Mouse (Mus musculus) forebrain, embryonic 15.5 days (tissue): ENCODE measurements around the gene Hykk. TPM values are rescaled to one million over a fixed set of nuclear protein-coding genes. Genes with fewer than 3 reads are reported as not detected.
"Not testable (repeated sequence)": the region's sequence is repeated elsewhere in the genome, so short reads cannot be mapped to it uniquely, and the experiment has no call there.

Source experiments
- ATAC-seq: fragments of 200-750 bp; cut with Nextera tagmentation; replicated peaks from 2 replicates; pipeline ENCODE4 v1.8.0; 2017; ENCODE audit warnings: mild to moderate bottlenecking, moderate TSS enrichment, moderate library complexity
- H3K27ac ChIP-seq: fragments of 300-500 bp; sonication (generic); replicated peaks from 2 replicates; pipeline ENCODE4 v1.5.1; 2015; ENCODE audit warnings: mild to moderate bottlenecking, inconsistent platforms
- H3K27me3 ChIP-seq: fragments of 300-500 bp; sonication (generic); 2 replicates; pipeline ENCODE4 v1.6.1; 2015; ENCODE audit warnings: inconsistent platforms
- H3K36me3 ChIP-seq: fragments of 300-500 bp; sonication (generic); 2 replicates; pipeline ENCODE4 v1.6.1; 2015; ENCODE audit warnings: mild to moderate bottlenecking, inconsistent platforms
- H3K4me1 ChIP-seq: fragments of 300-500 bp; sonication (generic); 2 replicates; pipeline ENCODE4 v1.6.1; 2015; ENCODE audit warnings: inconsistent platforms
- H3K4me2 ChIP-seq: fragments of 300-500 bp; sonication (generic); replicated peaks from 2 replicates; pipeline ENCODE4 v1.6.1; 2015; ENCODE audit warnings: mild to moderate bottlenecking, inconsistent platforms
- H3K4me3 ChIP-seq: fragments of 300-500 bp; sonication (generic); 2 replicates; pipeline ENCODE4 v1.5.1; 2015; ENCODE audit warnings: mild to moderate bottlenecking, inconsistent platforms
- H3K9ac ChIP-seq: fragments of 300-500 bp; sonication (generic); replicated peaks from 2 replicates; pipeline ENCODE4 v1.6.1; 2015; ENCODE audit warnings: mild to moderate bottlenecking, inconsistent platforms
- H3K9me3 ChIP-seq: fragments of 300-500 bp; sonication (generic); 2 replicates; pipeline ENCODE4 v1.6.1; 2016; ENCODE audit warnings: inconsistent platforms
- WGBS: fragments of 180-500 bp; shearing (Covaris S2); methylation state at CpG from one replicate; pipeline ENCODE4 v1.1.7; 2015; ENCODE audit warnings: mixed read lengths; 5-methylcytosine and 5-hydroxymethylcytosine counted together
- polyA plus RNA-seq: library from polyadenylated mRNA; unstranded; fragments of >200 nt; fragmentation: Nextera tagmentation; extraction: Ambion mirVana; gene quantifications from 2 replicates; pipeline ENCODE4 v1.2.1, GENCODE M21; 2015

The Hykk gene
- polyA plus RNA-seq, 1 experiment from 2014 or later: 1.6 TPM

DNA sequence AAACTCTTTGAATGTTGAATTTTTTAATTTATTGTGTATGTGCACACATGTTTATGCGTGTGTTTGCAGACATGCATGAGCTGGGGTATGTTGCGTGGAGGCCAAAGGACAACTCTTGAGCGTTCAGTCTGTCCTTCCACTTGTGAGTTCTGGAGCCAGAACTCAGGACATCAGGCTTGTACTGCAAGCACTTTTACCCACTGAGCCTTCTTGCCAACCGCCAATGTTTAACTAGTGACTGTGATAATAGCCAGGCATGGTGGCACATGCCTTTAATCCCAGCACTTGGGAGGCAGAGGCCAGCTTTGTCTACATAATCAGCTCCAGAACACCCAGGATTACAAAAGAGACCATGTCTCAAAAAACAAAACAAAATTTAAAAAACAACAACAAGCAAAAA, 25.0 kb downstream of the Hykk start:
- no peaks in the 10 kb centered on the region for H3K27me3 ChIP-seq
- no peak overlapping the region for H3K9ac ChIP-seq
- no peaks in the 10 kb centered on the region for H3K4me1 ChIP-seq
- WGBS: 93% methylated on average over 4 of the region's 4 CpGs
- no peak for ATAC-seq
- no peaks in the 10 kb centered on the region for H3K36me3 ChIP-seq
- H3K9me3 ChIP-seq: no peaks in the 10 kb centered on the region
- no peak overlapping the region for H3K27ac ChIP-seq
- H3K4me2 ChIP-seq: no peak overlapping the region
- no peak overlapping the region for H3K4me3 ChIP-seq

- Histone ChIP-seq H3K4me1 (no peaks in the 10 kb centered on the region), H3K27ac (no peak overlapping the region), H3K36me3 (no peaks in the 10 kb centered on the region), H3K9me3 (no peaks in the 10 kb centered on the region), H3K9ac (no peak overlapping the region), H3K4me3 (no peak overlapping the region), H3K27me3 (no peaks in the 10 kb centered on the region), H3K4me2 (no peak overlapping the region)
- no peak for ATAC-seq
- 81% methylated on average over 2 of the region's 2 CpGs for WGBS
These were observed 27.4 kb downstream of the Hykk start for GRCm38 (mm10) chr9:54944467-54944866.

DNA sequence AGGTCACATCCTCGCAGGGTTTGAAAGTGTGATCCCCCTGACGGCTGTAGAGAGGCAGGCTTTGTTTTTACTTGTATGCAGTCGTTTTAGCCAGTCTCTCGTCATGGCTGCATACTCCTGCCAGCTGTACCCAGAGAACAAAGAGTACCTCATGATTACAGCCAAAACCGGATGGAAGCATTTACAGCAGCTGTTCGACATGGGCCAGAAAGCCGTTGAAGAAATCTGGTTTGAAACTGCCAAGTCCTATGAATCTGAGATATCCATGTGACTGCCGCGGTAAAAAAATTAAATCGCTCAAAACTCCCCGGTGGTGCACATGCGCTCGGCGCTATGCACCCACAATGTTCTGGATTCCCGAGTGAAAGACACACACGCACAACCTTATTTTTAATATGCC, 29.2 kb downstream of the Hykk start:
- Histone ChIP-seq H3K9ac (no peak overlapping the region), H3K4me1 (peaks cover 2% of the 10 kb centered on the region), H3K4me2 (no peak overlapping the region), H3K9me3 (no peaks in the 10 kb centered on the region), H3K36me3 (no peaks in the 10 kb centered on the region), H3K27me3 (no peaks in the 10 kb centered on the region), H3K4me3 (no peak overlapping the region), H3K27ac (no peak overlapping the region)
- ATAC-seq: no peak
- WGBS: 59% methylated on average over 16 of the region's 16 CpGs

- Histone ChIP-seq H3K27me3 (no peaks in the 10 kb centered on the region), H3K9me3 (no peaks in the 10 kb centered on the region), H3K9ac (no peak overlapping the region), H3K4me1 (peaks cover 20% of the 10 kb centered on the region), H3K4me2 (no peak overlapping the region), H3K27ac (no peak overlapping the region), H3K36me3 (peaks cover 22% of the 10 kb centered on the region), H3K4me3 (no peak overlapping the region)
- no peak for ATAC-seq
These were observed 32.4 kb downstream of the Hykk start for GRCm38 (mm10) chr9:54949465-54949864.

- peaks cover 20% of the 10 kb centered on the region for H3K4me1 ChIP-seq
- H3K36me3 ChIP-seq: peaks cover 26% of the 10 kb centered on the region
- WGBS: 43% methylated on average over 8 of the region's 8 CpGs
- ATAC-seq: peak; percentile 35
- H3K9me3 ChIP-seq, H3K27me3 ChIP-seq: not testable (repeated sequence)
- H3K27ac ChIP-seq: peak overlapping the region; percentile 93
- peak overlapping the region; percentile 51 for H3K9ac ChIP-seq
- H3K4me3 ChIP-seq: peak overlapping the region; percentile 69
- H3K4me2 ChIP-seq: peak overlapping the region; percentile 57
These were observed 33.1 kb downstream of the Hykk start for GRCm38 (mm10) chr9:54950162-54950561.

DNA sequence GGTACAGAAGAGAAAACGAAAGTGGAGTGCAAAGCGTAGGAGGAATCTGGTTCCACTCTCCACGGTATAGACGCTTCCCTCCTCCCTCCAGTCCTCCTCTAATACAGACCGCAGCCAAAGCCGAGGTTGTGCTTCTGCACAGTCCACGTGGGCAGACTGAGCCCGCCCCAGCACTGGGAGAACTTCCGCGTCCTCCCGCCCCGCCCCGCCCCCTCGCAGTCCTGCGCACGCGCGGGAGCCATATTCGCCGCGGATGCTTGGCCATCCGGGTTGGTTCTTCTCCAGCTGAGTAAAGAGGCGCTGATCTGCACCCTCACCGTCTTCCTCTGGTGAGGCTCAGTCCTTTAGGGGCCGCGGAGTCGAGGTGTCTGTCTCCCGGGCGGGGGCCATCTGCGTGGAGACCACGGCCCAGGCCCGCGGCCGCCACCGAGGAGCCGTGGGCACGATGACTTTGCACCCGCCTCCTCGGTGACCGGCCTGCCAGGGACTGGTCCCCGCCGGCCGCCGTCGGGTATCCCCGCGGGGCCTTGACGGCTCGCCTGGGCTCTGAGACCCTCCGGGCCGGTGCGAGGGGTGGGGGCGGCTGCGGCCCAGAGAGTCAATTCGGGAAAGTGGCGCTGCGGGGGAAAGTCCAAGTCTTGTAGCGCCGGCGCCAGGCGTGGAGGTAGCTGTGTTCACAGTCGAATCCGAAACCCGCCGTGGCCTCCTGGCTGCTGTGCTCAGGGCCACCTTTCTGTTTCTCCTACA, 33.7 kb downstream of the Hykk start, which contains the start of the genes Psma4 and AY074887:
Gene Psma4 (plus strand): TSS at position 216 of the 747 bp plus-strand sequence.
Gene AY074887 (minus strand): TSS at position 424 of the 747 bp plus-strand sequence.
- Histone ChIP-seq H3K4me3 (peak within 1 kb of the TSS; percentile 69), H3K27me3 (no peaks in the 10 kb centered on the region), H3K27ac (peak within 1 kb of the TSS; percentile 93), H3K9me3 (no peaks in the 10 kb centered on the region), H3K4me2 (peak within 1 kb of the TSS; percentile 60), H3K36me3 (peaks cover 32% of the 10 kb centered on the region), H3K9ac (peak within 1 kb of the TSS; percentile 83), H3K4me1 (peaks cover 20% of the 10 kb centered on the region)
- ATAC-seq: peak; percentile 100
- under 1% methylated on average over 65 of the region's 65 CpGs for WGBS

DNA sequence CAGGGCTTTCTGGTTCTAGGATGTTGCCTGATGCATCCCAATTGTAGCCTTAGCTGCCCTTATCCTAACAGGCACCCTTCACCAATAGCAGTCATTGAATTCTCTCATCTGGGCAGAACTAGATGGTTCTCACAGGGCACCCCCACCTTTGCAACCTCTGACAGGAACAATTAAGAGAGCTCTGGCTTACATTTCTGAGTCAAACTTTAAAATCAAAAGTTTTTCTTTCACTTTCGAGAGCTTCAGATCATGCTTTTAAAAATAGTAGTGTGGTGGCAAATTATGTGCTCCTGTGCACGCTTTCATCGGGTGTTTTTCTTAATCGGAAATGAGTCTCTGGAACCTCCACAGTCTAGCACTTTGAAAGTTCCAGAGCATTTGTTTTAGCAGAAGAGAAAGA, 44.0 kb downstream of the Hykk start:
- Histone ChIP-seq H3K9me3 (no peaks in the 10 kb centered on the region), H3K36me3 (peaks cover 30% of the 10 kb centered on the region), H3K27ac (no peak overlapping the region), H3K4me2 (no peak overlapping the region), H3K4me3 (no peak overlapping the region), H3K27me3 (no peaks in the 10 kb centered on the region), H3K4me1 (no peaks in the 10 kb centered on the region), H3K9ac (no peak overlapping the region)
- WGBS: 89% methylated on average over 4 of the region's 4 CpGs
- ATAC-seq: no peak

DNA sequence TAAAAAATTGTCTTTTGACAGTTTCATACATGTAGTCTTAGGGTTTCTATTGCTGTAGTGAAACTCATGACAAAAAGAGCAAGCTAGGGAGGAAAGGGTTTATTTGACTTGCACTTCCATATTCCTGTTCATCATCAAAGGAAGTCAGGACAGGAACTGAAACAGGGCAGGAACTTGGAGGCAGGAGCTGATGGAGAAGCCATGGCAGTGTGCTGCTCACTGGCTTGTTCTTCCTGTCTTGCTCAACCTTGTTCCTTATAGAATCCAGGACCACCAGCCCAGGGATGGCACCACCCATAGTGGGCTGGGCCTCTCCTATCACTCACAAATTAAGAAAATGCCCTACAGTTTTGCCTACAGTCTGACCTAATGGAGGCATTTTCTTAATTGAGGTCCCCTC, 46.6 kb downstream of the Hykk start:
- no peak for ATAC-seq
- Histone ChIP-seq H3K27me3 (no peaks in the 10 kb centered on the region), H3K36me3 (peaks cover 10% of the 10 kb centered on the region), H3K9ac (no peak overlapping the region), H3K4me1 (no peaks in the 10 kb centered on the region), H3K27ac (no peak overlapping the region), H3K9me3 (no peaks in the 10 kb centered on the region), H3K4me3 (no peak overlapping the region), H3K4me2 (no peak overlapping the region)

DNA sequence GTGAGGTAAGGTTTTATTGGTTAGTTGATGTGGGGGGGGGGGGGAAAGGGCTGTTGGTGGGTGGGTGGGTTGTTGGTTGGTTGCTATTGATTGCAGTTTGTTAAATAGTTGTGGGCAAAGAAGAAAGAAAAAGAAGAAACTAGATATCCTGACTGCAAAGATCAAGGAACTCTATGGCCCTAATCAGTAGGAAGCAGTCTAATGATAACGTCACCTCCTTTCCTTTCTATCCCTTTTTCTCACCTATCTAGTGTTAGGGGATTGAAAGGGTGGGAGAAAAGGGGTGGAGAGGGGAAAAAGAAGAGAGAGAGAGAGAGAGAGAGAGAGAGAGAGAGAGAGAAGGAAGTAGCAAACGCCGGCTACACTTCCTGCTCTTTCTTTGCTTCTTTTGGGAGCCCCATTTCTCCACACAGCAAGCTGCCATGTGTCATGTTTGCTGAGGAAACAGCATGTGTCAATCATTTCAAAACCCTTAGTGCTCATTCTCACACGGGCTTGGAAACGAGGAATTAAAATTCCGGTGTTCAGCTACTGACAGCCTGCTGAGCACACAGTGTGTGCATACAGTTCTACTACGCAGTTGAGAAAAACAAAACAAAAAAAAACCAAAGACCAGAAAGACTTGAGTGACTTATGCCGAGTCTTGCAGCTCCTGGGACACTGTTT, 53.0 kb downstream of the Hykk start:
- H3K4me2 ChIP-seq: no peak overlapping the region
- no peaks in the 10 kb centered on the region for H3K4me1 ChIP-seq
- H3K4me3 ChIP-seq: no peak overlapping the region
- no peaks in the 10 kb centered on the region for H3K9me3 ChIP-seq
- no peaks in the 10 kb centered on the region for H3K27me3 ChIP-seq
- no peak overlapping the region for H3K27ac ChIP-seq
- no peak overlapping the region for H3K9ac ChIP-seq
- no peaks in the 10 kb centered on the region for H3K36me3 ChIP-seq
- no peak for ATAC-seq
- WGBS: 57% methylated on average over 8 of the region's 8 CpGs

GRCm38 (mm10) chr9:54980674-54981073, 63.6 kb downstream of the Hykk start, which contains the start of gene Chrna5:
Gene Chrna5, plus strand, starts transcription at chr9:54980880.
- H3K36me3 ChIP-seq: no peaks in the 10 kb centered on the region
- peak within 1 kb of the TSS; percentile 68 for H3K4me3 ChIP-seq
- ATAC-seq: peak; percentile 8; the same call in 1 of the 2 replicates
- no peak within 1 kb of the TSS for H3K27ac ChIP-seq
- peak within 1 kb of the TSS; percentile 93 for H3K4me2 ChIP-seq
- peaks cover 23% of the 10 kb centered on the region for H3K4me1 ChIP-seq
- H3K9ac ChIP-seq: peak within 1 kb of the TSS; percentile 49
- 69% methylated on average over 8 of the region's 8 CpGs for WGBS
- no peaks in the 10 kb centered on the region for H3K9me3 ChIP-seq
- peaks cover 31% of the 10 kb centered on the region for H3K27me3 ChIP-seq

- Histone ChIP-seq H3K27ac (no peak overlapping the region), H3K27me3 (peaks cover 31% of the 10 kb centered on the region), H3K9ac (peak overlapping the region; percentile 49), H3K4me3 (peak overlapping the region; percentile 68), H3K4me1 (peaks cover 23% of the 10 kb centered on the region), H3K4me2 (peak overlapping the region; percentile 93), H3K9me3 (no peaks in the 10 kb centered on the region), H3K36me3 (no peaks in the 10 kb centered on the region)
- ATAC-seq: peak; percentile 91
- WGBS: under 1% methylated on average over 85 of the region's 85 CpGs
These were observed 64.5 kb downstream of the Hykk start for GRCm38 (mm10) chr9:54981291-54982191.

GRCm38 (mm10) chr9:54982401-54982800, 65.3 kb downstream of the Hykk start:
- Histone ChIP-seq H3K27ac (no peak overlapping the region), H3K4me3 (peak overlapping the region; percentile 68), H3K4me1 (peaks cover 23% of the 10 kb centered on the region), H3K27me3 (peaks cover 31% of the 10 kb centered on the region), H3K4me2 (peak overlapping the region; percentile 93), H3K9ac (no peak overlapping the region), H3K36me3 (no peaks in the 10 kb centered on the region), H3K9me3 (no peaks in the 10 kb centered on the region)
- WGBS: 6% methylated on average over 7 of the region's 7 CpGs
- no peak for ATAC-seq
